Mouse (Mus musculus): ENCODE results near the gene Tmem221.

DNA sequence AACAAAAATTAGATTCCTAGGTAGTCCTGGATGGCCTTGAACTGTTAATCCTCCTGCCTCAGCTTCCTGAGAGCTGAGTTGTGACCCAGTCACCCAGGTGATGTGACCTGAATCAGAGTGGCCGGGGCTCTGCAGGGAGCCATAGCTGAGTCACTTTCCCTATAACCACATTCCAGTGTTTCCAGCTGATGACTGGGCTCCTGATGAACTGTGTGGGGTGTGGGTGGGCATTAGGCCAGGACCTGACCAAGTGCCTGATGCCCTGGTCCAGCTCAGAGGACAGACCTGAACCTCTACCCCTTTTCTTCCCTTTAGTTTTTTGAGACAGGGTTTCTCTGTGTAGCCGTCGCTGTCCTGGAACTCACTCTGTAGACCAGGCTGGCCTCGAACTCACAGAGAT lies 53.3 kb downstream of the Tmem221 start:
- TF ChIP-seq CTCF (IDR thresholded peaks at IDR 0.05; ENCODE audit: low read depth) (no peak), EP300 (optimal IDR thresholded peaks at IDR 0.05) (no peak)

All from stomach, postnatal 0 days (tissue).